Mouse (Mus musculus): Measurements from ENCODE around the gene Smyd1.

- TF ChIP-seq CTCF (IDR thresholded peaks at IDR 0.05; ENCODE audit: insufficient read depth, low read depth, low read length) (no peak), POLR2A (IDR thresholded peaks at IDR 0.05; ENCODE audit: insufficient read depth, low read depth, low read length) (no peak)
These were observed 109.6 kb downstream of the Smyd1 start for GRCm38 (mm10) chr6:71212471-71212870.
